Mouse (Mus musculus) heart, adult 2 months (tissue): ENCODE results near the gene Tmem218. TPM values are rescaled to one million over a fixed set of nuclear protein-coding genes. Genes with fewer than 3 reads are reported as not detected.

ENCODE experiments used
- DNase-seq, 2 experiments: peaks; one replicate each; pipeline ENCODE4 v3.0.0; 2021
- H3K27ac ChIP-seq: fragments of 200-600 bp; 2 replicates; pipeline ENCODE4 v1.8.1; 2022
- H3K27me3 ChIP-seq: fragments of 200-500 bp; 2 replicates; pipeline ENCODE4 v1.6.1; 2012; ENCODE audit warnings: mild to moderate bottlenecking, low read length, inconsistent platforms, mixed read lengths; ENCODE audit not compliant: control insufficient read depth, insufficient read depth
- H3K36me3 ChIP-seq: fragments of 200-500 bp; 2 replicates; pipeline ENCODE4 v1.6.1; 2012; ENCODE audit warnings: low read length, inconsistent platforms; ENCODE audit not compliant: control insufficient read depth, insufficient read depth
- H3K4me1 ChIP-seq: fragments of 200-500 bp; 2 replicates; pipeline ENCODE4 v1.6.1; 2011; ENCODE audit warnings: low read length; ENCODE audit not compliant: control insufficient read depth, insufficient read depth
- H3K4me3 ChIP-seq: fragments of 200-600 bp; 2 replicates; pipeline ENCODE4 v1.8.1; 2022
- H3K79me2 ChIP-seq: fragments of 200-500 bp; replicated peaks from 2 replicates; pipeline ENCODE4 v1.6.1; 2012; ENCODE audit warnings: mild to moderate bottlenecking, inconsistent platforms, low read length, moderate library complexity, mixed read lengths; ENCODE audit not compliant: control insufficient read depth, insufficient read depth
- H3K9ac ChIP-seq: fragments of 200-500 bp; 2 replicates; pipeline ENCODE4 v1.6.1; 2012; ENCODE audit warnings: low read depth, mild to moderate bottlenecking, control low read depth, inconsistent platforms, low read length, mixed read lengths
- CTCF ChIP-seq: fragments of 200-600 bp; IDR thresholded peaks from 2 replicates; pipeline ENCODE4 v1.8.1; 2022; ENCODE audit warnings: antibody characterized with exemption, mild to moderate bottlenecking, moderate library complexity
- EP300 ChIP-seq: fragments of 200-500 bp; IDR thresholded peaks from 2 replicates; pipeline ENCODE4 v1.6.1; 2011; ENCODE audit warnings: low read depth, low read length, control low read depth; ENCODE audit not compliant: insufficient read depth
- POLR2A ChIP-seq: fragments of 200-500 bp; IDR thresholded peaks from 2 replicates; pipeline ENCODE4 v1.6.1; 2011; ENCODE audit warnings: mild to moderate bottlenecking, low read depth, low read length, control low read depth; ENCODE audit not compliant: insufficient read depth
- WGBS: fragments of 180-500 bp; shearing (Covaris S2); methylation state at CpG from one replicate; pipeline ENCODE4 v1.1.7; 2018; 5-methylcytosine and 5-hydroxymethylcytosine counted together
- intact Hi-C: fragments of 180-260 bp; cut with DNase I; formaldehyde crosslinking; loops from one replicate; pipeline ENCODE4 v1.15.1; 2025
- long read RNA-seq: library from polyadenylated mRNA; stranded (forward); transcript quantifications from one replicate; pipeline ENCODE4 v2.0.0, GENCODE M21; 2021
- polyA plus RNA-seq: library from polyadenylated mRNA; depleted of rRNA; stranded (reverse); fragments of >200 nt; gene quantifications from 2 replicates; pipeline ENCODE4 v1.2.3, GENCODE M21; 2012; rRNA removed
- total RNA-seq, 2 experiments: library from RNA; stranded (reverse); gene quantifications; 2 replicates each; pipeline ENCODE4 v1.2.3; 2021

The Tmem218 gene
- 1 to 10 TPM; 6.6 to 7.1 TPM for total RNA-seq
- polyA plus RNA-seq, result 4.2 and 7.7 TPM in 2 replicates
- long read RNA-seq, partial matches to known transcripts, result 0 of 14 reads
- long read RNA-seq, other reads (novel, unspliced or antisense), result 11 of 14 reads

DNA sequence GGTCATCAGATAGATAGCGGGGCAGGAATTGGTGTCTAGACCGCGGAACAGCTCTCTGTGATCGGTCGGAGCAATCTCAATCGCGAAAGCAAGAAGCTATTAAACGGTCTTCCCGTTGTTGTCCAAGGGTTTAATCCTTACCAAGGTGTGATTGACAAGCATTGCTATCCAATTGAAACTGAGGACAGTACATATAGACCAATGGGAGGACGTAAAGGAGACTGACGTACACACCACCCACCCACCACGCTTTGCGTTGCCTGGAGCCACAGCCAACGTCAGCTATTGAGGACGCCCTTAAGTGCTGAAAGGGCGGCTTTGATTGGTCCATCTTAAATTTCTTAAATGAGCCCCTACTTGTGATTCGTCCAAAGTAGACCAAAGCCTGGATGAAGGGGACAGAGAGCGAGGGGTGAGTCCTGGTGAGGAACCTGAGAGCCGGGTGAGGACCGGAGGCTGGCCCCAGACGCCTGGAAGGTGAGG lies at the start of gene Tmem218:
Gene Tmem218 (plus strand): TSS at position 295 of the 483 bp plus-strand sequence.
- Histone ChIP-seq H3K79me2 (peaks cover 1% of the 10 kb centered on the region; the same call in 1 of the 2 replicates), H3K27me3 (no peaks in the 10 kb centered on the region), H3K9ac (peak within 1 kb of the TSS; percentile 75), H3K4me1 (no peaks in the 10 kb centered on the region; the same call in 1 of the 2 replicates), H3K4me3 (peak within 1 kb of the TSS; percentile 77), H3K27ac (peak within 1 kb of the TSS; percentile 88), H3K36me3 (no peaks in the 10 kb centered on the region)
- TF ChIP-seq POLR2A (peak; percentile 79), EP300 (0 out of 2 replicates have a peak, but pooled peaks have one; percentile 11), CTCF (no peak)
- intact Hi-C loops, result no loop called here
- WGBS, result under 1% methylated on average over 21 of the region's 21 CpGs
- DNase-seq, result peak; percentile 87 to 93

GRCm38 (mm10) chr9:37160686-37161085 lies 47.3 kb upstream of the Tmem218 start:
- H3K9ac ChIP-seq, result no peak overlapping the region
- no peaks in the 10 kb centered on the region for H3K36me3 ChIP-seq
- TF ChIP-seq CTCF, result no peak
- TF ChIP-seq POLR2A, result no peak
- no peak for TF ChIP-seq EP300
- no peaks in the 10 kb centered on the region for H3K4me1 ChIP-seq
- 76% methylated on average over 2 of the region's 2 CpGs for WGBS
- H3K27me3 ChIP-seq, result no peaks in the 10 kb centered on the region
- DNase-seq, result no peak
- intact Hi-C loops, result no loop called here
- no peak overlapping the region for H3K27ac ChIP-seq
- H3K79me2 ChIP-seq, result no peaks in the 10 kb centered on the region
- no peak overlapping the region for H3K4me3 ChIP-seq

GRCm38 (mm10) chr9:37166899-37167298 lies 41.1 kb upstream of the Tmem218 start:
- Histone ChIP-seq H3K27me3 (no peaks in the 10 kb centered on the region), H3K27ac (no peak overlapping the region), H3K4me1 (no peaks in the 10 kb centered on the region), H3K36me3 (no peaks in the 10 kb centered on the region), H3K4me3 (no peak overlapping the region), H3K9ac (no peak overlapping the region), H3K79me2 (no peaks in the 10 kb centered on the region)
- DNase-seq, result no peak
- TF ChIP-seq CTCF (peak; percentile 43), EP300 (no peak)
- intact Hi-C loops, result no loop called here
- 92% methylated on average over 2 of the region's 2 CpGs for WGBS

- TF ChIP-seq CTCF, result no peak
- no peak for TF ChIP-seq POLR2A
- no peak for TF ChIP-seq EP300
- H3K36me3 ChIP-seq, result no peaks in the 10 kb centered on the region
- DNase-seq, result no peak
- no peak overlapping the region for H3K27ac ChIP-seq
- H3K4me1 ChIP-seq, result 0 out of 2 replicates have a peak, but pooled peaks cover 2% of the 10 kb centered on the region
- no peaks in the 10 kb centered on the region for H3K79me2 ChIP-seq
- H3K9ac ChIP-seq, result no peak overlapping the region
- 66% methylated on average over 5 of the region's 5 CpGs for WGBS
- H3K4me3 ChIP-seq, result no peak overlapping the region
- intact Hi-C loops, result loop anchor here (10.0 kb wide), 1 partner anchor 151 kb away; no protein-coding TSS in a partner anchor
- no peaks in the 10 kb centered on the region for H3K27me3 ChIP-seq
Measured at GRCm38 (mm10) chr9:37173376-37173775, 34.6 kb upstream of the Tmem218 start.

GRCm38 (mm10) chr9:37176002-37176401 lies 32.0 kb upstream of the Tmem218 start:
- peak in 1 of 2 experiments; percentile 4 for DNase-seq
- intact Hi-C loops, result loop anchor here (10.0 kb wide), 1 partner anchor 149 kb away; no protein-coding TSS in a partner anchor
- WGBS, result 30% methylated on average over 3 of the region's 3 CpGs

DNA sequence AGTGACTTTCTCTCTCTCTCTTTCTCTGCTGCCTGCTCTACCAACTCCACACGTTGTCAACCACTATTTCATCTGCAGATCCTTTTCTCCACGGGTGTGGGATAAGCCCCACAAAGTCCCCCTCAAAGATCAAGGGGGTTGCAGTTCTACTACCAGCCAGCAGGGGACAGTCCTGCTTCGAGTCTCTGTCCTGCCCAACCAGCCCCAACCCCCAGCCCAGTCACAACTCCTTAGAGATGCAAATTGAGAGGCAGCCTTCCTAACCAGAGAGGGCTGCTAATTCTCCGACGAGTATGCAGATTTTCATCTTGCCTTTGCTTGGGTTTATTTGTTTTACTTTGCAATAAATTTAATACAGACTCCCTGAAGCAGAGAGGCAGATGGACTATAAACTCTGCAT lies 30.9 kb upstream of the Tmem218 start:
- no peaks in the 10 kb centered on the region for H3K36me3 ChIP-seq
- 7% methylated on average over 5 of the region's 5 CpGs for WGBS
- no peak overlapping the region for H3K27ac ChIP-seq
- H3K4me1 ChIP-seq, result 0 out of 2 replicates have a peak, but pooled peaks cover 2% of the 10 kb centered on the region
- no peaks in the 10 kb centered on the region for H3K27me3 ChIP-seq
- DNase-seq, result peak; percentile 36 to 62
- no peak; the same call in none of the 2 replicates for TF ChIP-seq CTCF
- no peak for TF ChIP-seq POLR2A
- TF ChIP-seq EP300, result no peak
- no peak overlapping the region for H3K9ac ChIP-seq
- no peaks in the 10 kb centered on the region for H3K79me2 ChIP-seq
- no peak overlapping the region for H3K4me3 ChIP-seq
- intact Hi-C loops, result loop anchor here (1.0 to 10.0 kb wide), 2 partner anchors 53 to 148 kb away; no protein-coding TSS in a partner anchor

More at GRCm38 (mm10) chr9:37176002-37176401, 32.0 kb upstream of the Tmem218 start:
- Histone ChIP-seq H3K79me2 (no peaks in the 10 kb centered on the region), H3K36me3 (no peaks in the 10 kb centered on the region), H3K4me3 (no peak overlapping the region), H3K4me1 (0 out of 2 replicates have a peak, but pooled peaks cover 2% of the 10 kb centered on the region), H3K9ac (no peak overlapping the region), H3K27me3 (no peaks in the 10 kb centered on the region), H3K27ac (no peak overlapping the region)
- no peak for TF ChIP-seq CTCF
